ENCODE assay signal across 11 mouse cellular contexts in genomic region chr1:39906921-39907320, GRCm38 (mm10). TPM values are rescaled to one million over a fixed set of nuclear protein-coding genes. Genes with fewer than 3 reads are reported as not detected.
DNase-seq lines count a peak whose midpoint lies in the region; ATAC-seq and TF ChIP-seq lines count a peak whose summit lies in the region.
"Had no signal": no experiment of that assay in that cellular context is flagged by ENCODE, and none has a peak within 500 bp of the region (broad histone marks: within the 10 kb centered on the region; RNA-seq: fewer than 3 reads in every experiment).

No protein-coding gene starts in this region.

- H3K79me2 ChIP-seq in myocyte (ENCODE audit: control insufficient read depth, insufficient read depth), result peaks cover 100% of the 10 kb centered on the region

- no peaks in the 10 kb centered on the region for H3K27me3 ChIP-seq in lung, embryonic 14.5 days (ENCODE audit: insufficient read depth, low read length)
- no peaks in the 10 kb centered on the region for H3K27me3 ChIP-seq in myocyte (ENCODE audit: control insufficient read depth, insufficient read depth, insufficient read length)
- H3K27me3 ChIP-seq: embryonic facial prominence, embryonic 12.5 days; stomach, embryonic 15.5 days had no signal

- 37% methylated on average over 11 of the region's 11 CpGs for WGBS in lung, embryonic 14.5 days

- ATAC-seq in lung, embryonic 14.5 days (ENCODE audit: insufficient read depth), result no peak

- no peak for TF ChIP-seq CTCF in lung, embryonic 14.5 days (IDR thresholded peaks at IDR 0.05; ENCODE audit: low read depth)

- peaks cover 31% of the 10 kb centered on the region for H3K4me1 ChIP-seq in lung, embryonic 14.5 days (ENCODE audit: insufficient read depth)

- H3K4me3 ChIP-seq in lung, embryonic 14.5 days (ENCODE audit: low read depth, low read length), result no peak overlapping the region; the same call in 1 of the 2 replicates
- H3K4me3 ChIP-seq in myocyte, result no peak overlapping the region
- H3K4me3 ChIP-seq: embryonic facial prominence, embryonic 12.5 days; stomach, embryonic 15.5 days had no signal

- TF ChIP-seq POLR2A in myocyte (IDR thresholded peaks at IDR 0.05; ENCODE audit: insufficient read length, low read depth), result no peak

- peaks cover 45% of the 10 kb centered on the region for H3K36me3 ChIP-seq in lung, embryonic 14.5 days (ENCODE audit: insufficient read depth)
- H3K36me3 ChIP-seq in myocyte (ENCODE audit: control insufficient read depth, insufficient read depth), result peaks cover 48% of the 10 kb centered on the region

- no peaks in the 10 kb centered on the region for H3K9me3 ChIP-seq in lung, embryonic 14.5 days (ENCODE audit: low read depth, low read length)
- H3K9me3 ChIP-seq: embryonic facial prominence, embryonic 12.5 days; stomach, embryonic 15.5 days had no signal

- peak; percentile 44 for DNase-seq in adrenal gland, adult 2 months
- DNase-seq in adrenal gland, adult 8-10 months, result no peak
- no peak for DNase-seq in lung, embryonic 14.5 days
- DNase-seq in lung, postnatal 25 days (ENCODE audit: low spot score), result no peak
- peak; percentile 98 for DNase-seq in fat pad, adult 2 months (ENCODE audit: extremely low read depth, low read depth, low spot score)
- DNase-seq in left cerebral cortex, adult 9 months (ENCODE audit: low spot score in 2 of 2), result no peak
- DNase-seq in layer of hippocampus, postnatal 14 days (ENCODE audit: low spot score in 2 of 2), result no peak
- DNase-seq: kidney, adult 11 months had no signal

- peak overlapping the region; percentile 26; the same call in 1 of the 2 replicates for H3K9ac ChIP-seq in lung, embryonic 14.5 days
- H3K9ac ChIP-seq: embryonic facial prominence, embryonic 12.5 days; stomach, embryonic 15.5 days had no signal

- H3K4me2 ChIP-seq in lung, embryonic 14.5 days, result peak overlapping the region; percentile 32; the same call in 1 of the 2 replicates
- no peak overlapping the region for H3K4me2 ChIP-seq in myocyte (ENCODE audit: low read depth)
- H3K4me2 ChIP-seq: embryonic facial prominence, embryonic 12.5 days; stomach, embryonic 15.5 days had no signal

- H3K27ac ChIP-seq in lung, embryonic 14.5 days (ENCODE audit: low read depth), result no peak overlapping the region
- H3K27ac ChIP-seq: embryonic facial prominence, embryonic 12.5 days; stomach, embryonic 15.5 days had no signal

- H3ac ChIP-seq in myocyte (ENCODE audit: control insufficient read depth, insufficient read length), result no peak overlapping the region

TF ChIP-seq in myocyte, 11 proteins besides CTCF, POLR2A, EP300 and RAD21:
- no peak for TF ChIP-seq MAX (IDR thresholded peaks at IDR 0.05; ENCODE audit: low read depth)
- peak; percentile 18 for TF ChIP-seq USF1 (IDR thresholded peaks at IDR 0.05; ENCODE audit: low read depth)
- no peak for TF ChIP-seq MYOG (IDR thresholded peaks at IDR 0.05; ENCODE audit: control insufficient read depth in 1 of 3, insufficient read depth in 1 of 3, insufficient read length in 2 of 3, low read depth in 2 of 3)
- no peak for TF ChIP-seq SRF (IDR thresholded peaks at IDR 0.05; ENCODE audit: control insufficient read depth, insufficient read length, low read depth)
- no peak for TF ChIP-seq TCF3 (IDR thresholded peaks at IDR 0.05; ENCODE audit: insufficient read length, low read depth)
- no peak for TF ChIP-seq REST (IDR thresholded peaks at IDR 0.05; ENCODE audit: insufficient read depth, insufficient read length)
- TF ChIP-seq CEBPB (IDR thresholded peaks at IDR 0.05; ENCODE audit: insufficient read depth, poor library complexity, severe bottlenecking), result no peak
- TF ChIP-seq TCF12 (IDR thresholded peaks at IDR 0.05; ENCODE audit: insufficient read depth, poor library complexity, severe bottlenecking), result no peak

RNA-seq across cellular contexts. Expression of gene Map4k4, which starts 6.2 kb away (rescaled TPM):
- 100 to 1,000 TPM in 1 of 2 experiments, 10 to 100 TPM in 1; 97.5 to 127 TPM for total RNA-seq in adrenal gland, adult 2 months (2021)
- 44.9 and 46.6 TPM in 2 replicates for polyA plus RNA-seq in adrenal gland, adult 2 months (2012; rRNA removed)
- 100 to 1,000 TPM in 2 of 4 experiments, 10 to 100 TPM in 2; 80.9 to 123 (median 104) TPM for total RNA-seq in adrenal gland, adult 8-10 months (2022)
- polyA plus RNA-seq in lung, embryonic 14.5 days (2014; fragmentation: Nextera tagmentation; extraction: Ambion mirVana), result 44.7 and 49.3 TPM in 2 replicates
- polyA plus RNA-seq in myocyte (2012; fragmentation: generic; extraction: Trizol), result 147 TPM
- 100 to 1,000 TPM; 230 to 243 TPM for total RNA-seq in layer of hippocampus, postnatal 14 days (2021)

Comparison
In these comparisons a context has a peak if more than half of its experiments do, and no peak if none do; other contexts are left out.
1. DNase-seq: peak in adrenal gland, adult 2 months (single experiment) and fat pad, adult 2 months (single experiment); none in adrenal gland, adult 8-10 months (single experiment), lung, embryonic 14.5 days (single experiment), lung, postnatal 25 days (single experiment), left cerebral cortex, adult 9 months (0 of 2) and layer of hippocampus, postnatal 14 days (0 of 2).